Mouse (Mus musculus): Measurements from ENCODE around the gene Ccdc162. TPM values are rescaled to one million over a fixed set of nuclear protein-coding genes. Genes with fewer than 3 reads are reported as not detected.

Ccdc162 gene
- total RNA-seq, 2 experiments from 2014 or later, result 0.47 to 1.2 TPM

DNA sequence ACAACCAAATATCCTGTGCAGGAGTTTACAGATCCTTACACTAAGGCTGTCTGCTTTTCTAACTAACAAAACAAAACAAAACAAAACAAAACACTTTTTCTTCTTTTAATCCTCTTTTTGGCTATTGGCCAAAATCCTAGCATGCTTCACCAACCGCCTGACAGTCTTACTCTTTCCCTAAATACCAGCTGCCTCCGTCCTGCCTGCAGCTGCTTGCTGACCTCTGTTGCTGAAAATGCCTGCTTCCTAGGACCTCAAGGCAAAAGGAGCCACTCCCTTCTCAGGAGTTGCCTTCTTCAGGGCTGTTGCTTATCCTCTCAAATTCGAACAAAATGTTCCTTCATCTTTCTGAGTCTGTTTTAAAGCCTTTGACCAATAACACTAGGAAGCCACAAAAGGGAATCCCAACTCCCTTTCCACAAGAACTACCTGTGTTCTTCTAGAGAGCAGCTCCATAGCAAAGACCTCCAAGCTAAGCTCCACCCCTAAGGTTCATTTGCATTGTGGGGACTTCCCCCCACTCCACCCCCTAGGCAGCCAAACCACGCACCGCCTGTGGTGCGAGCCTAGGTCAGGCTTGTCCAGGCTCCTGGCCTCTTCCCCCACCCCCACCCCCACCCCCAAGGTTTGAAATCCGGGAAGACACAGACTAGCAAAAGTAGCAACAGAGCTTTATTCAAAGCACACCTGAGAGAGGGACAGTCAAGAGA lies 171.8 kb downstream of the Ccdc162 start:
- peak; percentile 83 for ATAC-seq (replicated peaks; ENCODE audit: poor library complexity)

- no peak for ATAC-seq (replicated peaks; ENCODE audit: poor library complexity)
Measured at GRCm38 (mm10) chr10:41543844-41544243, 172.6 kb downstream of the Ccdc162 start.

GRCm38 (mm10) chr10:41543439-41543838 lies 173.0 kb downstream of the Ccdc162 start:
- ATAC-seq (replicated peaks; ENCODE audit: poor library complexity), result 0 out of 2 replicates have a peak, but pooled peaks have one; percentile 20

- ATAC-seq (replicated peaks; ENCODE audit: poor library complexity), result no peak
Measured at GRCm38 (mm10) chr10:41542057-41542456, 174.4 kb downstream of the Ccdc162 start.

GRCm38 (mm10) chr10:41538986-41539385 lies 177.4 kb downstream of the Ccdc162 start:
- no peak for ATAC-seq (replicated peaks; ENCODE audit: poor library complexity)

GRCm38 (mm10) chr10:41537983-41538330 lies 178.5 kb downstream of the Ccdc162 start:
- no peak for ATAC-seq (replicated peaks; ENCODE audit: poor library complexity)

DNA sequence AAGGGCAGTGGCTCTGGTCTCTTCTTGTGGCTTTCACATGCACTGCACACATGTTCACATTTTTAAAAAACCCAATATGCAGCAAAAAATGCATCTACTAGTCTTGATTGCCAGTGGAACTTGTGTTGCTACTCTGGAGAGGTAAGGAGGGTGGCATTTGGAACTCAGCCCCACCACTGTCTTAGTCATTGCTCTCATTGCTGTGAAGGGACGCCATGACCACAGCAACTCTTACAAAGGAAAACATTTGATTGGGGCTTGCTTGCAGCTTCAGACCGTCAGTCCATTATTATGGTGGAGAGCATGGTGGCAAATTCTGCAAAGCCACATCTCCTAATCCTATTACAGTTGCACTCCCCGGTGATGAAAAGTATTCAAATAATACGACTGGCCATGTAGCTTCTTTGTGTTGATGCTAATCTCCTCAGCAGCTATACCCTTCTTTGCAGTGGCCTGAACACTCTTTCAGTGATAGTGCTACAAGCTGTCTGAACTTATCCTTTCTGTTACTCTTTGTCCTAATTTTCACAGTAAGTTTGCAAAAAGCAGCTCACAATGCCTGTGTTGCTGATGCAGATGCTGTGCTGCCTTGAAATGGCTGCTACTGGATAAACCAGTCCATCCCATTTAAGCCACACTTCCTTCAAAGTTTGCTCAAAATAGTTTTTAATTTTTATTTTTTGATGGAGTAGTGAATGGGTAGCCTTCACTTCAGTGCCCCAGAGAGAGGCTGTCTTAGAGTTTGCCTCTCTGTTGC lies 179.0 kb downstream of the Ccdc162 start:
- ATAC-seq (replicated peaks; ENCODE audit: poor library complexity), result no peak

DNA sequence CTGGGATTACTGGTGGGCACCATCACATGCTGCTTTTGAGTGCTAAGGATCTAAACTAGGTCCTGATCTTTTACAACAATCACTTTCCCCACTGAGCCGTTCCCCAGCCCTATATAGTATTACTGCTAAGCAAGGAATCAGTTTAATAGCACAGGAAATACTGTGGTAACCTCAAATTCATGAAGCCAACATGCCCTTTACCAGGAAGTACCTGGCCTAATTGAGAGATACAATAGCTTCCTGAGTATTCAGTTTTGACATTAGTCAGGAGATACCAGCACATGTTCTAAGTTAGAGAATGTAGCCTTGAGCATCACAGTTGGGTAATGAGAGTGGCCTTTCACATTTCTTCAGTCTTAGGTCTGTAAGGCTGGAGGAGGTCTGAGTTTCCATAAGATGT lies 179.7 kb downstream of the Ccdc162 start:
- no peak for ATAC-seq (replicated peaks; ENCODE audit: poor library complexity)

DNA sequence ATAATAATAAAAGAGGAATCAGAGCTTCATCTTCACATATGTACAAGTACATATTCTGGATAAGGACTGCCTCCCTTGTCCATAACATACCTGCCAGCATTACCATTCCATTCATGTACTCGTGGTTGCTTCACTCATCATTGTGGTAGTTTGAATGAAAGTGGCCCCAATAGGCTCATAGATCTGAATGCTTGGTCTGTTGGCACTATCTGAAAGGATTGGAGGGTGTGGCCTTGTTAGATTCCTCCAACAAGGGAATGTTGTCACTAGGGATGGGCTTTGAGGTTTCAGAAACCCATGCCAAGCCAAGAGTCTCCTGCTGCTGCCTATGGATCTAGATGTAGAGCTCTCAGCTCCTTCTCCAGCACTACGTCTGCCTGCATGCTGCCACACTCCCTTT lies 180.4 kb downstream of the Ccdc162 start:
- no peak for ATAC-seq (replicated peaks; ENCODE audit: poor library complexity)

GRCm38 (mm10) chr10:41529972-41530371 lies 186.5 kb downstream of the Ccdc162 start:
- peak; percentile 65 for ATAC-seq (replicated peaks; ENCODE audit: poor library complexity)

- no peak for ATAC-seq (replicated peaks; ENCODE audit: poor library complexity)
Measured at GRCm38 (mm10) chr10:41525696-41526095, 190.7 kb downstream of the Ccdc162 start.

GRCm38 (mm10) chr10:41523386-41523785 lies 193.0 kb downstream of the Ccdc162 start:
- ATAC-seq (replicated peaks; ENCODE audit: poor library complexity), result no peak

- no peak for ATAC-seq (replicated peaks; ENCODE audit: poor library complexity)
Measured at GRCm38 (mm10) chr10:41520410-41520673, 196.1 kb downstream of the Ccdc162 start.

DNA sequence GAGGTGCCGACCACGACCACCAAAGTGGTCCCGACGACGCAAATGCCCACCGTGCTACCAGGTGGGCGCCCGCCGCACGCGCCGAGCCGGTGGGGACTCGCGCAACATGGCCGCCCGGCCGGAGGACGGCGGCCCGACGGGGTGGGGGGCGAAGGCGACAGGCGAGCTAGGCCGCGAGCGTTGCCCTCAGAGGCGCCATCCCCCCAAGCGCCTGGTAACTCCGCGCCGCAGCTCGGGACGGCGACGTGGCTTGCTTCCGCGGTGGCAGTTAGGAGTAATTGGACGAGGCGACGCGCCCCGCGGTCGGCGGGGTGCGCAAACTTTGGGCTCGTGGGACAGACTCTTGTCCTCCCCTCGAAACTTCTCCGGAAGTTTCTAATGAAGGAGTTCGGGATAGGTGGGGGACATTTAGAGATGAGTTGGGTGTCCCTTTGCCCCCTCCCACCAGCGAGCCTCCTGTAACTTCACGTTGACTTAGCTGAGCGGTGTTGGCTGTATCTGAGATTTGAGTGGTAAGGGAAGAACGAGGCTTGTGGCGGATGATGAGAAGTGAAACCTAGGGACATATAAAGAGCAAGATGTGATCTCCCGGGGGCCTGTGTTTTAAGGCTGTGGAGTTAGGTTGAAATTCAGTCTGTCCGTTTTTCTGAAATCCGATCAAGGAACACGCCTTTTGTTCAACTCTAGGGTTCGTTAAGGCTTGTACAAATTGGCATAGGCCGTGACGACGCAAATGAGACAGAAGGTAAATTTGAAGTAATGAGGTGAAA lies 196.6 kb downstream of the Ccdc162 start:
- peak; percentile 15; the same call in 1 of the 2 replicates for ATAC-seq (replicated peaks; ENCODE audit: poor library complexity)

- ATAC-seq (replicated peaks; ENCODE audit: poor library complexity), result peak; percentile 61
Measured at GRCm38 (mm10) chr10:41518981-41519618, 197.3 kb downstream of the Ccdc162 start, which contains the start of gene Cd164. Gene Cd164 (plus strand): TSS chr10:41519414.

DNA sequence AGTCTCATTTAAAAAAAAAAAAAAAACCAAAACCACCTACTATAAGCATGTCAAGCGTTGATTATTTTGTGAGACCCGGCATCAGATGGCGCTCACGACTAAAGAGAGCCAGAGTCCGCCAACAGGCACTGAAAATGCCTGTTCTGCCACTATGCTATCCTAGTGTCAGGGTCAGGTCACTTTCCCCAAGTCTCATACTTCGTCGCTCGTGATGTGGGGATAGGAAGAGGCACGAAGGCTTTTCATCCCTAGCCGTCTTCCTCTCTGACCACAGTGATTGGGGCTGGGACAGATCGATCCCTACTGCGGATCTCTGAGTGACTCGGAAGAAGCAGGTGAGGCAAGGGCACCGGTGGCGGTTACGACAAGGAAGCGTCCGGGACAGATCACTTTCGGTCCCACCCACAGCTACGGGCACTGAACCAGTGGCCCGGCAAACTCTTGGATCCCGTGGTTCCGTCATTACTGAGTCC lies 197.9 kb downstream of the Ccdc162 start:
- ATAC-seq (replicated peaks; ENCODE audit: poor library complexity), result peak; percentile 62

- no peak for ATAC-seq (replicated peaks; ENCODE audit: poor library complexity)
Measured at GRCm38 (mm10) chr10:41514921-41515320, 201.5 kb downstream of the Ccdc162 start.

DNA sequence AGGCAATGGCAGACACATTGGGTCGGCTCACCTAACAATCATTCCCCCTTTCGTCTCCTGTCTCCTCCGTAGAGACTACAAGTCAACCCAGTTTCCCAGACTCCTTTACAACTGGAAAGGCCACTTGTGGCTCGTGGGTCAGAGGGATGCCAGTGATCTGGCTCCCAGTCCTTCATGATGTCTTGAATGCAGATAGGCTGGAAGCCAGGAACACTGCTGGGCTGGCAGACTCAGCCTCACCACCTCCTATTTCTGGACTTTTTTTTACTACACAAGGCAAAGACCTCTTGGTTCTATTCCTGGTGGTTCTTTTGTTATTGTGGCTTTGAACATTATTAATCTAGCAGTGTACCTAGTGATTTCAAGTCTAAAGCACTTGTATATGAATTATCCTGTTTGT lies 202.1 kb downstream of the Ccdc162 start:
- no peak for ATAC-seq (replicated peaks; ENCODE audit: poor library complexity)

DNA sequence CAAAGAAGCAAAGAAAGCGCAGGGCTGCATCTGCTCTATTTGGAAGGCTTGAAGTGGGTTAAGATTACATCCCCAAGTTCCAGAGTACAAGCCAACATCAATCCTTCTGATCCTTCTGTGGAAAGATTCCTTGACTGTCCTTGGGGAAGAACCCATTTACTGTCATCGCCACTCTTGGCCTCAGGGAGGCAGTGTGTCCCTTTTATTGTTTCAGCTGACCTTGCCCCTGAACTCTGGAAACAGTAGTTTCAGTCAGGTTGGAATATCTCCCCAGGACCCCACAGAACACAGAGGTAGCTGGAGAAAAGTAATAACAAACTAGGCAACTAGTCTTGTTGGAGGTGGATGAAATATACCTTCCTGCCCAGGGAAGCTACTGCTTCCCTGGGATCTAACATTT lies 207.3 kb downstream of the Ccdc162 start:
- ATAC-seq (replicated peaks; ENCODE audit: poor library complexity), result peak; percentile 74

DNA sequence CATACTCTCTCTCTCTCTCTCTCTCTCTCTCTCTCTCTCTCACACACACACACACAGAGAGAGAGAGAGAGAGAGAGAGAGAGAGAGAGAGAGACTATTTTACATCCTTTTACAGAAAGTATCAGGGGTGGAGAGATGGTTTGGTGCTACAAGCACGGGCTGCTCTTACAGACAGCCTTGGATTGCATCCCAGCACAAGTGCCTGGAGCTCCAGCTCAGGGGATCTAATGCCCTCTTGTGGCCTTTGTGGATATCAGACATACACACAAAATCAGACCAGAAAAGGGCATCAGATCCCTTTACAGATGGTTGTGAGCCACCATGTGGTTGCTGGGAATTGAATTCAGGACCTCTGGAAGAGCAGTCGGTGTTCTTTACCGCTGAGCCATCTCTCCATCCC lies 211.0 kb downstream of the Ccdc162 start:
- peak; percentile 94 for ATAC-seq (replicated peaks; ENCODE audit: poor library complexity)

DNA sequence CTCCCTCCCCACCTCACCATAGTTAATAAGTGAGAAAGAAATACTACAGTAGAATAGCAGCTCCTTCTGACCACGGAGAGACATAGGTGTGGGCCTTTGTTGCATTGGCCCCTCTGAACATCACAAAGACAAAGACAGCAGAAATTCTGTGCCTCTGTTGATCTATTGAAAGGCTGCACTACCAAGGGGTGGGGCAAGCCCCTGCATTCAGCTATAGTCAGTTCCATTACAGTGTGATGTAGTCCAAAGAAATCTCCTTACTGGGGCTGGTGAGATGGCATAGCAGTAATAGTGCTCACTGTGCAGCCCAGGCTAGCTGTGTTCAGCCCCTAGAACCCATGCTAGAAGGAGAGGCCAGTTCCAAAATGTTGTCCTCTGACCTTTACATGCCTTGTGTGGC lies 211.4 kb downstream of the Ccdc162 start:
- no peak for ATAC-seq (replicated peaks; ENCODE audit: poor library complexity)
